Mouse (Mus musculus) heart, adult 18-20 months (tissue): ENCODE measurements around the gene Nsun2. TPM values are rescaled to one million over a fixed set of nuclear protein-coding genes. Genes with fewer than 3 reads are reported as not detected.

ENCODE experiments used
- total RNA-seq, 2 experiments: library from RNA; stranded (reverse); gene quantifications; 2 replicates each; pipeline ENCODE4 v1.2.3; 2021

The Nsun2 gene
- total RNA-seq, 2 experiments from 2014 or later: 47.1 to 49.1 TPM

Other genes with a start within 250 kb of the Nsun2 start
- gene Tent4a, start 871 bp downstream of the Nsun2 start, total RNA-seq: 10 to 100 TPM; 10.4 to 11.1 TPM
- gene Srd5a1, start 77.7 kb downstream of the Nsun2 start, total RNA-seq: under 1 TPM; 0.31 to 0.35 TPM
- gene Ube2ql1, start 206.1 kb downstream of the Nsun2 start, total RNA-seq: 1 to 10 TPM; 6.9 to 7.2 TPM